Mouse (Mus musculus) liver, postnatal 0 days (tissue): ENCODE results near the gene Nenf.

Experiments
- CTCF ChIP-seq: sonication (generic); IDR thresholded peaks from 2 replicates; pipeline ENCODE4 v1.5.1; 2016; ENCODE audit warnings: antibody characterized with exemption, low read depth
- EP300 ChIP-seq: IDR thresholded peaks from 2 replicates; pipeline ENCODE4 v1.6.1; 2016; ENCODE audit warnings: antibody characterized with exemption, low read depth, mild to moderate bottlenecking

DNA sequence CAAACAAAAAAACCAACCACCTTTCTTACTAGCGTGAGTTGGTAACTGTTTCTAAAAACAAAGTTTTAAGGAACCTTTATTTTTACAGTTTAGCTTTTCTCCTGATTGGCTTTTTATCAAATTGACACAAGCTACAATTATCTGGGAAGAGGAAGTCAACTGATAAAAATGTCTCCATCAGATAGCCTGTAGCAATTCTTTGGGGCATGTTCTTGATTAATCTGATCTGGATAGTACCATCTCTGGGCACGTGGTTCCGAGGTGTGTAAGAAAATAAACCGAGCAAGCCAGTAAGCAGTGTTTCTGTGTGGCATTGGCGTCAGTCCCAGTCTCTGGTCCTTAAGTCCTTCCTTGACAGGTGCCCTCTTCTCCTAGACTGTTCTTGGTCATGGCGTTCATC, 44.4 kb upstream of the Nenf start:
- TF ChIP-seq CTCF (no peak), EP300 (no peak)
